Mouse (Mus musculus): ENCODE results near the gene Timm8b. TPM values are rescaled to one million over a fixed set of nuclear protein-coding genes. Genes with fewer than 3 reads are reported as not detected.

The Timm8b gene
- polyA plus RNA-seq (2014; fragmentation: Nextera tagmentation; extraction: Ambion mirVana) = 239 and 285 TPM in 2 replicates

GRCm38 (mm10) chr9:50603189-50603997 is at the start of gene Timm8b, which contains the start of gene Sdhd:
Gene Timm8b (plus strand): TSS chr9:50603910.
Gene Sdhd (minus strand): TSS chr9:50603812.
- WGBS = under 1% methylated on average over 48 of the region's 48 CpGs
- Histone ChIP-seq H3K4me2 (ENCODE audit: low read depth, low read length) (peak within 1 kb of the TSS; percentile 76), H3K4me3 (ENCODE audit: low read depth, low read length) (peak within 1 kb of the TSS; percentile 70), H3K27ac (replicated peaks; ENCODE audit: low read depth, low read length) (peak within 1 kb of the TSS; percentile 81), H3K36me3 (ENCODE audit: control insufficient read depth, insufficient read depth, low read length) (peaks cover 51% of the 10 kb centered on the region), H3K27me3 (replicated peaks; ENCODE audit: control insufficient read depth, insufficient read depth, low read length) (no peaks in the 10 kb centered on the region), H3K9ac (ENCODE audit: low read depth, low read length) (peak within 1 kb of the TSS; percentile 87), H3K9me3 (ENCODE audit: control insufficient read depth, low read length) (no peaks in the 10 kb centered on the region), H3K4me1 (ENCODE audit: control insufficient read depth, insufficient read depth, low read length) (peaks cover 15% of the 10 kb centered on the region)
- peak; percentile 99 for ATAC-seq (ENCODE audit: low read depth)
- DNase-seq (ENCODE audit: low spot score) = peak; percentile 98

GRCm38 (mm10) chr9:50554241-50555093 is 49.2 kb upstream of the Timm8b start, which contains the start of gene Il18:
Gene Il18 (plus strand): TSS chr9:50554827.
- H3K4me1 ChIP-seq (ENCODE audit: control insufficient read depth, insufficient read depth, low read length) = no peaks in the 10 kb centered on the region
- no peaks in the 10 kb centered on the region for H3K9me3 ChIP-seq (ENCODE audit: control insufficient read depth, low read length)
- no peaks in the 10 kb centered on the region for H3K27me3 ChIP-seq (replicated peaks; ENCODE audit: control insufficient read depth, insufficient read depth, low read length)
- H3K4me3 ChIP-seq (ENCODE audit: low read depth, low read length) = peak within 1 kb of the TSS; percentile 19; the same call in 1 of the 2 replicates
- DNase-seq (ENCODE audit: low spot score) = peak; percentile 80
- H3K9ac ChIP-seq (ENCODE audit: low read depth, low read length) = peak within 1 kb of the TSS; percentile 34; the same call in 1 of the 2 replicates
- WGBS = 25% methylated on average over 12 of the region's 12 CpGs
- peak within 1 kb of the TSS; percentile 39 for H3K4me2 ChIP-seq (ENCODE audit: low read depth, low read length)
- ATAC-seq (ENCODE audit: low read depth) = peak; percentile 90
- peak within 1 kb of the TSS; percentile 8; the same call in 1 of the 2 replicates for H3K27ac ChIP-seq (replicated peaks; ENCODE audit: low read depth, low read length)
- no peaks in the 10 kb centered on the region for H3K36me3 ChIP-seq (ENCODE audit: control insufficient read depth, insufficient read depth, low read length)

GRCm38 (mm10) chr9:50555094-50555446 is 48.6 kb upstream of the Timm8b start, which contains the start of gene Bco2:
Gene Bco2 (minus strand): TSS chr9:50555181.
- 9% methylated on average over 2 of the region's 2 CpGs for WGBS
- DNase-seq (ENCODE audit: low spot score) = no peak
- H3K36me3 ChIP-seq (ENCODE audit: control insufficient read depth, insufficient read depth, low read length) = no peaks in the 10 kb centered on the region
- H3K4me3 ChIP-seq (ENCODE audit: low read depth, low read length) = peak within 1 kb of the TSS; percentile 19; the same call in 1 of the 2 replicates
- H3K4me1 ChIP-seq (ENCODE audit: control insufficient read depth, insufficient read depth, low read length) = no peaks in the 10 kb centered on the region
- H3K9me3 ChIP-seq (ENCODE audit: control insufficient read depth, low read length) = no peaks in the 10 kb centered on the region
- no peaks in the 10 kb centered on the region for H3K27me3 ChIP-seq (replicated peaks; ENCODE audit: control insufficient read depth, insufficient read depth, low read length)
- peak within 1 kb of the TSS; percentile 39 for H3K4me2 ChIP-seq (ENCODE audit: low read depth, low read length)
- peak within 1 kb of the TSS; percentile 34; the same call in 1 of the 2 replicates for H3K9ac ChIP-seq (ENCODE audit: low read depth, low read length)
- H3K27ac ChIP-seq (replicated peaks; ENCODE audit: low read depth, low read length) = peak within 1 kb of the TSS; percentile 8; the same call in 1 of the 2 replicates
- ATAC-seq (ENCODE audit: low read depth) = 0 out of 2 replicates have a peak, but pooled peaks have one; percentile 9

GRCm38 (mm10) chr9:50561145-50561917 is 42.4 kb upstream of the Timm8b start, which contains the start of gene Tex12:
Gene Tex12 (minus strand): TSS chr9:50561325.
- H3K4me2 ChIP-seq (ENCODE audit: low read depth, low read length) = no peak within 1 kb of the TSS
- no peak within 1 kb of the TSS for H3K4me3 ChIP-seq (ENCODE audit: low read depth, low read length)
- WGBS = 88% methylated on average over 38 of the region's 38 CpGs
- ATAC-seq (ENCODE audit: low read depth) (no peak), DNase-seq (ENCODE audit: low spot score) (no peak)
- no peaks in the 10 kb centered on the region for H3K9me3 ChIP-seq (ENCODE audit: control insufficient read depth, low read length)
- H3K9ac ChIP-seq (ENCODE audit: low read depth, low read length) = no peak within 1 kb of the TSS
- no peaks in the 10 kb centered on the region for H3K27me3 ChIP-seq (replicated peaks; ENCODE audit: control insufficient read depth, insufficient read depth, low read length)
- H3K27ac ChIP-seq (replicated peaks; ENCODE audit: low read depth, low read length) = no peak within 1 kb of the TSS
- no peaks in the 10 kb centered on the region for H3K36me3 ChIP-seq (ENCODE audit: control insufficient read depth, insufficient read depth, low read length)
- no peaks in the 10 kb centered on the region for H3K4me1 ChIP-seq (ENCODE audit: control insufficient read depth, insufficient read depth, low read length)

DNA sequence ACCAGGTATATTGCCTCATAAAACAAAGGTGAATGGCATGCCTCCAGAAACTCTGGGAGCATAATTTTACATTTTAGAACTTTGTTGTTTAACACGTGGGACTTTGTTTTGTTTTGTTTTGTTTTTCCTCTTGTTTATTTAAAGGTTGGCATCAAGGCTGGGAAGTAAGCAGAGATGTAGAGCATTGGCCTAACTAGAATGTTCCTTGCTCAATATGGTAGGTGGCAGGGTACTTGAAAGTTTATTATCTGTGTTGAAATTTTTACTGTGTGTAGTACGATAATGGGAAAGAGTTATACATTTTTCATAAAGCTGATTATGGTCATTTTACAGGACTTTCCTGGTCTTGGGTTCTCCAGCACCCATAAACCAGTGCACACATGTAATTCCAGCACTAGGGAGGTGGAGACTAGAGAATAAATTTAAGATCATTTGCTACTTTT is 41.8 kb upstream of the Timm8b start:
- no peak overlapping the region for H3K9ac ChIP-seq (ENCODE audit: low read depth, low read length)
- no peak overlapping the region for H3K4me2 ChIP-seq (ENCODE audit: low read depth, low read length)
- no peak for DNase-seq (ENCODE audit: low spot score)
- H3K4me3 ChIP-seq (ENCODE audit: low read depth, low read length) = no peak overlapping the region
- H3K27me3 ChIP-seq (replicated peaks; ENCODE audit: control insufficient read depth, insufficient read depth, low read length) = no peaks in the 10 kb centered on the region
- H3K27ac ChIP-seq (replicated peaks; ENCODE audit: low read depth, low read length) = no peak overlapping the region
- no peaks in the 10 kb centered on the region for H3K36me3 ChIP-seq (ENCODE audit: control insufficient read depth, insufficient read depth, low read length)
- H3K9me3 ChIP-seq (ENCODE audit: control insufficient read depth, low read length) = no peaks in the 10 kb centered on the region
- ATAC-seq (ENCODE audit: low read depth) = no peak
- no peaks in the 10 kb centered on the region for H3K4me1 ChIP-seq (ENCODE audit: control insufficient read depth, insufficient read depth, low read length)
- WGBS = 83% methylated on average over 2 of the region's 2 CpGs

- H3K9me3 ChIP-seq (ENCODE audit: control insufficient read depth, low read length) = no peaks in the 10 kb centered on the region
- no peak for ATAC-seq (ENCODE audit: low read depth)
- H3K27me3 ChIP-seq (replicated peaks; ENCODE audit: control insufficient read depth, insufficient read depth, low read length) = no peaks in the 10 kb centered on the region
- WGBS = 74% methylated on average over 7 of the region's 7 CpGs
- H3K9ac ChIP-seq (ENCODE audit: low read depth, low read length) = no peak overlapping the region
- H3K27ac ChIP-seq (replicated peaks; ENCODE audit: low read depth, low read length) = no peak overlapping the region
- no peak overlapping the region for H3K4me2 ChIP-seq (ENCODE audit: low read depth, low read length)
- H3K4me1 ChIP-seq (ENCODE audit: control insufficient read depth, insufficient read depth, low read length) = no peaks in the 10 kb centered on the region
- DNase-seq (ENCODE audit: low spot score) = peak; percentile 10
- H3K36me3 ChIP-seq (ENCODE audit: control insufficient read depth, insufficient read depth, low read length) = no peaks in the 10 kb centered on the region
- no peak overlapping the region for H3K4me3 ChIP-seq (ENCODE audit: low read depth, low read length)
Observed at GRCm38 (mm10) chr9:50565173-50565572, 38.5 kb upstream of the Timm8b start.

DNA sequence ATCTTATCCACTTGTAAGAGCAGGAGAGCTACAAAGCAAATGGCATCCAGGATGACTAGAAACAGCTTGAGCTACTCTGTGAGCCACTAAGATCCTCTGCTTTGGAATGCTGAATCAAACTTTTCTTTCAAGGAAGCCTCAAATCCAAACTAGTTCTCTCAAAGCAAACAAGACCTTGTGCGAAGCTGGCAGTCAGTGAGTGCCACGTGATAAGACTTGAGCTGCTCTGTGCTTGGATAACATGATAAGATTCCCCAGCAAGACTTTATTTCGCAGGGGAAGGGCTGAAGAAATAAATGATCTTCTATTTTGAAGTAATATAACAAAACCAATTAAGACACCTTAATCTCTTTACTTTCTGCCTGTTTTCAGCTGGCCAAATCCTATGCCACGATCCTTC is 37.8 kb upstream of the Timm8b start:
- Histone ChIP-seq H3K4me3 (ENCODE audit: low read depth, low read length) (no peak overlapping the region), H3K4me1 (ENCODE audit: control insufficient read depth, insufficient read depth, low read length) (no peaks in the 10 kb centered on the region), H3K36me3 (ENCODE audit: control insufficient read depth, insufficient read depth, low read length) (no peaks in the 10 kb centered on the region), H3K27me3 (replicated peaks; ENCODE audit: control insufficient read depth, insufficient read depth, low read length) (no peaks in the 10 kb centered on the region), H3K9ac (ENCODE audit: low read depth, low read length) (no peak overlapping the region), H3K27ac (replicated peaks; ENCODE audit: low read depth, low read length) (no peak overlapping the region), H3K9me3 (ENCODE audit: control insufficient read depth, low read length) (no peaks in the 10 kb centered on the region), H3K4me2 (ENCODE audit: low read depth, low read length) (no peak overlapping the region)
- DNase-seq (ENCODE audit: low spot score) (no peak), ATAC-seq (ENCODE audit: low read depth) (no peak)
- WGBS = 76% methylated on average over 4 of the region's 4 CpGs

GRCm38 (mm10) chr9:50567372-50567771 is 36.3 kb upstream of the Timm8b start:
- DNase-seq (ENCODE audit: low spot score) = no peak
- ATAC-seq (ENCODE audit: low read depth) = no peak
- WGBS = 75% methylated on average over 4 of the region's 4 CpGs

More at GRCm38 (mm10) chr9:50567372-50567771, 36.3 kb upstream of the Timm8b start:
- no peak overlapping the region for H3K4me3 ChIP-seq (ENCODE audit: low read depth, low read length)
- H3K27ac ChIP-seq (replicated peaks; ENCODE audit: low read depth, low read length) = no peak overlapping the region
- no peak overlapping the region for H3K9ac ChIP-seq (ENCODE audit: low read depth, low read length)
- no peaks in the 10 kb centered on the region for H3K27me3 ChIP-seq (replicated peaks; ENCODE audit: control insufficient read depth, insufficient read depth, low read length)
- no peak overlapping the region for H3K4me2 ChIP-seq (ENCODE audit: low read depth, low read length)
- no peaks in the 10 kb centered on the region for H3K36me3 ChIP-seq (ENCODE audit: control insufficient read depth, insufficient read depth, low read length)
- H3K9me3 ChIP-seq (ENCODE audit: control insufficient read depth, low read length) = no peaks in the 10 kb centered on the region
- H3K4me1 ChIP-seq (ENCODE audit: control insufficient read depth, insufficient read depth, low read length) = no peaks in the 10 kb centered on the region

Data from embryonic facial prominence, embryonic 14.5 days (tissue).